Mouse (Mus musculus) gastrocnemius, adult 2 months (tissue): Measurements from ENCODE around the gene Acer1. TPM values are rescaled to one million over a fixed set of nuclear protein-coding genes. Genes with fewer than 3 reads are reported as not detected.

Experiments
- DNase-seq: peaks from one replicate; pipeline ENCODE4 v3.0.0; 2022
- H3K27ac ChIP-seq: fragments of 200-600 bp; 2 replicates; pipeline ENCODE4 v1.8.1; 2022; ENCODE audit warnings: mild to moderate bottlenecking
- H3K4me3 ChIP-seq: fragments of 200-600 bp; 2 replicates; pipeline ENCODE4 v1.8.1; 2022; ENCODE audit warnings: mild to moderate bottlenecking, moderate library complexity
- CTCF ChIP-seq: fragments of 200-600 bp; IDR thresholded peaks from 2 replicates; pipeline ENCODE4 v1.8.1; 2022; ENCODE audit warnings: antibody characterized with exemption, mild to moderate bottlenecking, moderate library complexity
- intact Hi-C: fragments of 180-260 bp; cut with DNase I; formaldehyde crosslinking; loops from one replicate; pipeline ENCODE4 v1.15.1; 2025
- long read RNA-seq, 2 experiments: library from polyadenylated mRNA; stranded (forward); transcript quantifications; one replicate each; pipeline ENCODE4 v2.0.0; 2021
- total RNA-seq, 2 experiments: library from RNA; stranded (reverse); gene quantifications; 2 replicates each; pipeline ENCODE4 v1.2.3; 2021

Acer1 gene
- total RNA-seq: not detected
- long read RNA-seq, experiment 1: 0 reads
- long read RNA-seq, experiment 2: 0 reads

DNA sequence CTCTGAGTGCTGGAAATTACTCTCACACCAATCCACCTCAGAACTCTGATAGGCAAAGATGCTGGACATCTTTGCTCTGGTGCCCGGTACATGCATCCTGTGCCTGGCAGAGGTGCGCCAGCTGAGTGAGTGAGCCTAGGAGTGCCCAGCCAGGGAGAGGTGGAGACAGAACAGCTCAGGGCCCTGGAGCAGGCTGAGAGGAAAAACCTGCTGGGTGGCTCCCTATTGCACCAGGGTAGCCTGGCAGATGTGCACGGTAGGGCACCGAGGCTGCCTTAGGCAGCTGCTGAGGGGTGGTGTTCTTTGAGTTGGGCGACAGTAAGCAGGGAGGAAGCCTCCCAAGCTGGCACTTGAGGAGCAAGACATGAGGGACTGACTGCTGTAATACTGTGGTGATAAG, at the start of gene Acer1:
TSS of gene Acer1 (minus strand) at position 114 of the 400 bp plus-strand sequence.
- H3K4me3 ChIP-seq: no peak within 1 kb of the TSS
- no peak within 1 kb of the TSS for H3K27ac ChIP-seq
- DNase-seq: no peak
- no peak for TF ChIP-seq CTCF
- intact Hi-C loops: no loop called here

DNA sequence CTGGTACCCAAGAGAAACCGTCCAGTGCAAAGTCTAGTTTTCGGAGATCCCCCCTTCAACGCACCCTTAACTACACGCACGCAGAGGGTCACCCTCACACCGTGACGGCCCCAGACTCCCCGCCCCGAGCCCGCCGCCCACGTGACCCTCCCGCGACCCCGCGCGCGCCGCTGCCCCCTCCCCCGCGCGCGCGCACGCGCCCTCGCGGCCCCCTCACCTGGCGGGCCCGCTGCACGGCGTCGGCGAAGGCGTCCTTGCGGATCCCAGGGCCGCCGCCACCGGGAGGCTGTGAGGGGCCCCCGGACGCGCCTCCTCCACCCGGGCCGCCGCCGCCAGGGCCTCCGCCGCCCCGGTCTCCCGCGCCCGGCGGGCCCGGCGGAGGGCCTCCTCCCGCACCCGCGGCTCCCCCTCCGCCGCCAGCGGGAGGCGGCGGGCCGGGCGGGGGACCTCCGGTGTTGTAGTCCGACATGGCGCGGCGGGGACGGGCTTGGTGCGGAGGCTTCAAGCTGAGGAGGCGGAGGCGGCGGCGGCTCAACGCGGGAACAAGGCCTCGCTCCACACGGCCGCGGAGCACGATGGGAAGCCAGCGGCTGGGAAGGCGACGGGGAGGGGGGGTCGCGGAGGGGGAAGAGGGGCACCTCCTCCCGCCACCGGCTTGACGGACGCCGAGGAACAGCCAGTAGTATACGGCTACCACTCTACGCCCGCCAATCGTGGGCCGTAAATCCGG, 49.2 kb upstream of the Acer1 start, which contains the start of gene Khsrp:
TSS of gene Khsrp (minus strand) at position 592 of the 730 bp plus-strand sequence.
- no peak for TF ChIP-seq CTCF
- Histone ChIP-seq H3K27ac (peak within 1 kb of the TSS; percentile 90), H3K4me3 (peak within 1 kb of the TSS; percentile 84)
- peak; percentile 59 for DNase-seq
- intact Hi-C loops: no loop called here

DNA sequence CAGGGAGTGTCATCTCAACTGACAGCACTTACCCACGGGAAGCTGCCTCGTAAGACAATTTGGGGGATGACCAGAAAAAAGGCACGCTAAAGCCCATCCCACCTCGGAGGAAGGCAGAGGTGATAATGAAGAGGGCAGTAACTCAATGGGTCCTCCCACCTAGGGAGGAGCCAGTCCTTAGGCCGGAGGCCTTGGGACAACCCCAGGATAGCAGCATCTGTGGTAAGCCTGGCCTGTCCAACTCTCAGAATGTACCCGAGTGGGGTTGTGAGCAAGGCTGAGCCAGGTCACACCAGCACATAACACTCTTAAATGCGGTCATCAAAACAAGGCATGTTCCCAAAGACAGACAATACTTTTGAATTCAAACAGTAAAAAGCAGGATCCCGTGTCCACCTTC, 47.8 kb upstream of the Acer1 start:
- intact Hi-C loops: no loop called here
- TF ChIP-seq CTCF: no peak
- peak overlapping the region; percentile 84 for H3K4me3 ChIP-seq
- H3K27ac ChIP-seq: peak overlapping the region; percentile 89
- DNase-seq: no peak

DNA sequence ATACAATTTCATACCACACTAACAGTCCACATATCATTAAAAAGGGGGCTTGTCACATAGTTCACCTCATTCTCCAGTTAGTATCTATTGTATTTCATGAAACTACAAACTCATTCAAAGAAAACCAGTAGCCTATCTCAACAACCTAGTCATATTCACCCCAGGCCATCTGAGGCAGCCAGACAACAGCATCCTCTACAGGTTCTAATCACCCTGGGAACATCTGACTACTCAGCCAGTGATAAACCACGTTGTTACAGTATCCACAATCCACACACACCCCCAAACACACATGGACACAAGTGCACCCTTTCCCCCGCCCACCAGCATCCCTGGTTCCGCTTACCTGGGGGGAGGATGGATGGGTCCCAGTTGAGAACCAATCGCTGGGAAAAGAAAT, 45.5 kb upstream of the Acer1 start:
- no peak overlapping the region for H3K27ac ChIP-seq
- no peak for DNase-seq
- TF ChIP-seq CTCF: no peak
- H3K4me3 ChIP-seq: no peak overlapping the region
- intact Hi-C loops: loop anchor here (2.0 kb wide), 1 partner anchor 15 kb away; no protein-coding TSS in a partner anchor

DNA sequence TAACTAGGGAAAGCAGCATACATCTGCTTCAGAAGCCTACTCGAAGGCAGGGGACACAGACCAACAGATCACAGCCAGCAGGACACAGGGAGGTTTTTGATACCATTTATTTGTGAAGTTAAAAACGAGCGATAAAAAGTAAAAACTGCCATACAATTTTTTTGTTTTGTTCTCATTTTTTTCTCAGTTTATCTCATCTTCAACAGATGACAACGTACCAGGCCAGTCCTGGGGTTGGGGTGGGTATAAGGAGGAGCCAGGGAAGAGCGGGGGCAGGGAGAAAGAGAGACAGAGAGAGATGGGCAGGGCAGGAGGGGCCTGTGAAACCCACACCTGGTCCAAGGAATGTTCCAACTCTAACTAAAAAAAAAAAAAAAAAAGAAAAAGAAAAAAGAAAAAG, 39.0 kb upstream of the Acer1 start:
- Histone ChIP-seq H3K27ac (no peak overlapping the region), H3K4me3 (no peak overlapping the region)
- DNase-seq: no peak
- TF ChIP-seq CTCF: no peak
- intact Hi-C loops: no loop called here

DNA sequence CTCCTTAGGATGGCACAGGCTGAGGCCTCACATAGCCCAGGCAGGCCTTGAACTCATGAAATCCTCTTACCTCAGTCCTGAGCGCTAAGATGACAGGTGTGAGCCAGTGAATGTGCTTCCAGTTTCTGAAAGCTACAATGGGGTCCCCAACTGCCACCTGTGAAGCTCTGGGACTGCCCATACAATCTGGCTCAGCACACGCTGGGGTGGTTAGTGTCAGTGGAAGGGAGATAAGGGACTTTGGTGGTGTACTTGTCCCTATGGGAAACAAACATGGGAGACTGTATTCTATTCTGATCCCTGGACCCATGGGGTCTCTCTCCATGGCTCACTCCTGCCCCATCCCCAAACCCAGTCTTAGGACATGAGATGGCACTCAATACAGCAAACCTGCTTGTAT, 37.8 kb upstream of the Acer1 start:
- TF ChIP-seq CTCF: no peak
- intact Hi-C loops: no loop called here
- DNase-seq: no peak
- H3K4me3 ChIP-seq: no peak overlapping the region
- H3K27ac ChIP-seq: no peak overlapping the region

DNA sequence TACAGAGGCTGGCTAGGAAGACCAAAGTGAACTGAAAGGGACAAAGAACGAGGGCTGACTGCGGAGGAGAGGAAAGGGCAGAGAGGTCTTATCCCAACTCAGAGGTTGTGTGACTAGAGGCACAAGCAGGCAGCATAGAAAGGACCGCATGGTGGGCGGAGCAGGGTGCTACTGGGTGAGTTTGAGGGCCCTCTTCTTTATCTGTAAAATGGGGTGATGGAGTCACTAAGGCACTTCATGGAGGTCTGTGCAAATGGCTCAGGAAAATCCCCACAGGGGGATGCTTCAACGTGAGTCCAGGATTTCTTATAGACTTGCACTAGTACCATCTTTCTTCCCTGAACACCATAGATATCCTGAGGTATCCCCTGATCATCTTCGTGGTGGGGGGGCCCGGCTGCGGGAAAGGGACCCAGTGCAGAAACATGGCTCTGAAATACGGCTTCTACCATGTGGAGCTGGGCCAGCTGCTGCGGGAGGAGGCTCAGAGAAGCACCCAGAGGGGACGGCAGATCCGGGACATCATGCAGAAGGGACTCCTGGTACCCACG, 30.4 kb upstream of the Acer1 start:
- TF ChIP-seq CTCF: no peak
- intact Hi-C loops: loop anchor here (2.0 kb wide), 1 partner anchor 14 kb away; no protein-coding TSS in a partner anchor
- Histone ChIP-seq H3K27ac (peak overlapping the region; percentile 95), H3K4me3 (peak overlapping the region; percentile 84)
- DNase-seq: no peak

DNA sequence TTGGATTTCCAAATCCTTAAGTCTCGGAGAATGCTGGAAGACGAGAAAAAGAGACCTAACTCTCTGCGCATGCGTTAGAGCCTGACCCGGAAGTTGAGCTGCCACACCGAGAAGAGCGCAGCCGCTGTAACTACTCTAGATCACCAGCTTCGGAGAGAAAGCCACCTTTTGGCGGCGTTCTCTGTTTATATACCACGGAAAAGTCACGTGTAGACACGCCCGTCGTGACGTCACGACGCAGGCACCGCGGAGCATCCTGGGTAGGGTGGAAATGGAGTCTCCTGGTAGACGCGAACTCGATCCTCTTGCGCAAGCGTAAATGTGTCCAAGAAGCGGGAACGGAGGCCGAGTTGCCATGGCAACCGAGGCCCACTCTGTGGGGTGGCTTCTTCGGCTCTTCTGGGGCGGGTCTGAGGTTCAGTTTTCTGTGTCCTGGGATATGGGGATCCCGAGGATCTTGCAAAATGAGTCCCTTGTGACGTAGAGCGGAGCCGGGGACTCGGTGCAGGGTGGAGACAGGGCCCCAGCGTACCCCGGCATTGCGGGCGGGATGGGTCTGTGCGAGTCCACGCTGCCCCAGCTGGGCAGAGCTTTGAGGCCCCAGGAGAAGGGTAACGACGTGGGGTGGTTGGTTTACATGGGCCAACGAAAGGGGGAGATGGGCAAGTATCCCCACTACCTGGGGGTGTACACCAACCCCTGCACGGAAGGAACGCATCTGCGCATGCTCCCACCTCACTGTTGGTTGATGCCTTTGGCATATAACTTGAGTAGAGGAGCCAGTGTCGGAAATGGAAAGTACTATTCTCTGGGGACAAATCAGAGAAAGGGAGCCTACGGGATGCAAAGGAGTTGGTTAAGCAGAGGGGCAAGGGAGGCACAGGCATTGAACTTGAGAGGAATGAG, 29.6 kb upstream of the Acer1 start, which contains the start of the genes Gtf2f1 and Gm17949:
TSS of gene Gtf2f1 (minus strand) at position 53 of the 906 bp plus-strand sequence.
TSS of gene Gm17949 (plus strand) at position 234 of the 906 bp plus-strand sequence.
- TF ChIP-seq CTCF: no peak
- Histone ChIP-seq H3K4me3 (peak within 1 kb of the TSS; percentile 84), H3K27ac (peak within 1 kb of the TSS; percentile 95)
- intact Hi-C loops: loop anchor here (1.0 to 2.0 kb wide), 2 partner anchors 14 to 15 kb away; partner anchors contain the start of gene Alkbh7
- peak; percentile 94 for DNase-seq

DNA sequence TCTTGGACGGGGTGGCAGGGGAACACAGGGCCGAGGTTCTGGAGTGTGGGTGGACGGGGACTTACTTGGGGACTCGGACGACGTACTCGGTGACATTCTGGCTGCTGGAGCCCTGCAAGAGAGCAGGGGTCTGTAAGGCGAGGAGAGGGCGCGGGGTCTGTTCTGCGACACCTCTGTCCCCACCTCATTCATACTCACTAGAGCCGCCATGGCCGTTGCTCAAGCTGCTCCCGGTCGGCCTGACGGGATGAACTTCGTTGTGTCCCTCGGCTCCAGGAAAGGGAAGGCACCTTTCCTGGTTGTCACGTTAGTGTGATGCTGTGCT, 28.9 kb upstream of the Acer1 start:
- intact Hi-C loops: loop anchor here (1.0 kb wide), 1 partner anchor 14 kb away; the partner anchor contains the start of gene Alkbh7
- TF ChIP-seq CTCF: no peak
- H3K4me3 ChIP-seq: peak overlapping the region; percentile 84
- DNase-seq: no peak
- peak overlapping the region; percentile 95 for H3K27ac ChIP-seq

DNA sequence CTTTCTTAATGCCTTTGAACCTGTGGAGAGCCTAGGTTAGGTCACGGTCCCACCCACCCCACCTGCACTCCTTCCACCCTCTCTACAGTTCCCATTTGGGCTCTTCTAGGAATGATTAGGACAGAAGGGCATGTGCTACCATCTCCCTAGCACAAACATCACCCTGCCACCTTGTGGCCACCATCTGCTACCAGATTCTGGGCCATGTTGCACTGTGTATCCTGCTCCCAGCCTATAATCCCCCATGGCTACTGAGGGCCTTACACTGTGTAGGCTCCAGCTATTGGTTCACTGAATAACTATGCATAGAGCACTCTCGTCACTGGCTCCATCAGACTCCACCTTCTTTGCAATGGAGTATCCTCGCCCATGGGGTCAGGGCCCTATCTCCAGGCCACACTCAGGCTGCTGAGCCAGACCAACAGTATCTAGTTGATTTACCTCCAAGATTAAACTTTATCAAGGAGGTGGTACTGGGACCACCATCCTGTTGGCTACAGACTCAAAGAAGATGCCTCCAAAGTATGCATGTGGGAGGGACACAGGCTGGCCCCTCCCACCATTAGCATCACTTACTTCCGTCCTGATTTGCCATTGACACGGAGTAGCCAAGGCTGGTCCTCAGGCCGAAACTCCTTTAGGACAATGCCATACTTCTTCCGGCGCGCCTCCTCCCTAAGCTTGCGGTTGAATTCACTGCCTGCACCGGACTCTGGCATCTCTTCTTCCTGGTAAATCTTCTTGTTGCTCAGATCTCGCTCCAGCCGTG, 25.4 kb upstream of the Acer1 start:
- intact Hi-C loops: no loop called here
- Histone ChIP-seq H3K27ac (no peak overlapping the region), H3K4me3 (no peak overlapping the region)
- no peak; the same call in 1 of the 2 replicates for TF ChIP-seq CTCF
- DNase-seq: no peak

DNA sequence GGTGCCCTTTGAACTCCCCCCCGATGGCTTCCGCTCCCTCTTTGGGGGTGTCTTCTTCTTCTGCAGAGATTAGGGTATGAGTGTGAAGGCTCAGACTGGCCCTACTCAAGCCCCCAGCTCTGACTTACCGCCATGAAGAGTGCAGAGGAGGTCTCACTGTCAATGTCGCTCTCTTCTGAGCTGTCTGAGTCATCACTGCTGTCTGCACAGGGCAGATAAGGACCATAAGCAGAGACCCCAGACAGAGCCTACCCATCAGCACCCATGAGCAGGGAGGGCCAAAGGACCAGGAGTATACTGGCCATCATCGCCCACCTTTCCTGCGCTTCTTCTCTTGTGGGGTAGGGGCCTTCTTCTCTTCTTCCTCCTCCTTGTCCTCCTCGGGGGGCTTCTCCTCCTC, 22.1 kb upstream of the Acer1 start:
- intact Hi-C loops: no loop called here
- H3K4me3 ChIP-seq: no peak overlapping the region
- TF ChIP-seq CTCF: no peak
- H3K27ac ChIP-seq: no peak overlapping the region
- DNase-seq: no peak

DNA sequence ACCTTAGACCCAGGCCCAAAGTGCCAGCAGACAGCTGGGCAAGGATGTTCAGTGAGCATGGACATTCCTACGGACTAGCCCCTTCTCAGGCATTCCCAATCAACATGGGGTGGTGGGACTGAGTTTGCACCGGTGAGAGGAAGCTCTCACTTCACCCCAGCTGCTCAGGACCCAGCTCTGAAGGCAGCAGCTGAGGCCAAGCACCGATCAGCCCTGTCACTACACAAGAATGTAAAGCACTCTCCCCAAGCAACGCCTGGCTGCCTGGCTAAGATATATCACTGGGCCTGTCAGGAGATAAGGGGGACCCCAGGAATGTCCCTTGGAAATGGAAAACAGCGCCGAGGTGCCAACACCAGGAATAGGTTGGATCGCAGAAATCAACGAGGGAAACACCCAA, 19.3 kb upstream of the Acer1 start:
- no peak for TF ChIP-seq CTCF
- intact Hi-C loops: no loop called here
- DNase-seq: no peak
- Histone ChIP-seq H3K4me3 (no peak overlapping the region), H3K27ac (no peak overlapping the region)
